Mouse (Mus musculus) T-helper 2 cell (primary cell): ENCODE measurements around the gene Cyp2s1.

Experiments
- in situ Hi-C: fragments of 300-600 bp; cut with MboI, MseI; formaldehyde crosslinking; loops from one replicate; pipeline ENCODE4 v1.15.1; 2025; ENCODE audit warnings: high pct_unique_total_duplicates

Gene Cyp2s1

GRCm38 (mm10) chr7:25781321-25781936 lies 35.3 kb downstream of the Cyp2s1 start:
- in situ Hi-C loops = no loop called here

DNA sequence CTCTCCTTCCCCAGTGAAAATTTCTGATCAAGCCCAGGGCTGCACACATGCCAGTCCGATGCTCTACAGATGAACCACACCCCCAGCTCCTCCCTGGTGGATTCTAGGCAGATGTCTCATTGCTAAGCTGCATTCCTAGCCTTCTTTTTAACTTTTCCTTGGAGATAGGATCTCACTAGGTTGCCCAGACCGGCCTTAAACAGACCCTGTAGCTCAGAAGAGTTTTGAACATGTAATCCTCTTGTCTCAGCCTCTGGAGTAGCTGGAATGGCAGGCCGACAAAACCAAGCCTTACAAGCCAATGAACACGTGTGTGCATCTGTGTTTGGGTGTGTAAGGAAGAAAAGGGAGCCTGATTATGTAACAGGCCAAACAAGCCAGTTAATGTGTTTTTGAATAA lies 36.0 kb downstream of the Cyp2s1 start:
- in situ Hi-C loops = no loop called here

GRCm38 (mm10) chr7:25780021-25780420 lies 36.7 kb downstream of the Cyp2s1 start:
- in situ Hi-C loops = no loop called here

DNA sequence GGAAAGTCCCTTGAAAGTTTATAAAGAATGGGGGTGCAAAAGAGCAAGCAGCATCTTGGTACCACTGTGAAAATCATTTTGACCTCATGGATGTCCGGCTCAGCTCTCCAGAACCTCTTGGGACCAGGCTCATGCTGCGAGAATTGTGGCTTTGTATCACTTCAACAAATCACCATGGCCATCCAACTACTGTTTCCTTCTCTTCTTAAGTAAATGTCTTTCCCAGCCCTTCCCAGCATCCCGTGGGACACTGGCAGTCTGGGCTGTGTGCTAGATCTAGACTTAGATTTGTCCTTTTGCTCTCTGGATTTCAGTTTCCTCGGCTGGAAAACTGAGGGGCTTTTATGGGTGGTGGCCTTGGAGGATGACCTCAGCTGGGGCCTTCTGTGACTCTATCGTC lies 48.5 kb downstream of the Cyp2s1 start:
- in situ Hi-C loops = no loop called here

DNA sequence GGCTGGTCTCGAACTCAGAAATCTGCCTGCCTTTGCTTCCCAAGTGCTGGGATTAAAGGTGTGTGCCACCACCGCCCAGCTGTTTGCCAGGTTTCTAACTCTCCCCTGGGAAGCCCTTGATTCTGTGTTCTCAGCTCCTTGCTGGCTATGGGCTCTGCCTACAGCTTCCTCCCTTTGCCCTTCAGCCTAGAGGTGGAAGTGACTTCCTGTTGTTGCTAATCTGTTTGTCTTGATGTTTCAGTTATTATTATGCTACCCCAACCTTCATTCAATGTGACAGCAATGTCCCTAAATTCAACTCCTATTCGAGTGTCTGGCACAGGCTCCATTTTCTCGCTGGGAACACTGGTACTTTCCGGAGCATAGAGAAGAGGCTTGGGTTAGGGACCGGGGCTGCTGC lies 50.6 kb downstream of the Cyp2s1 start:
- in situ Hi-C loops = no loop called here

DNA sequence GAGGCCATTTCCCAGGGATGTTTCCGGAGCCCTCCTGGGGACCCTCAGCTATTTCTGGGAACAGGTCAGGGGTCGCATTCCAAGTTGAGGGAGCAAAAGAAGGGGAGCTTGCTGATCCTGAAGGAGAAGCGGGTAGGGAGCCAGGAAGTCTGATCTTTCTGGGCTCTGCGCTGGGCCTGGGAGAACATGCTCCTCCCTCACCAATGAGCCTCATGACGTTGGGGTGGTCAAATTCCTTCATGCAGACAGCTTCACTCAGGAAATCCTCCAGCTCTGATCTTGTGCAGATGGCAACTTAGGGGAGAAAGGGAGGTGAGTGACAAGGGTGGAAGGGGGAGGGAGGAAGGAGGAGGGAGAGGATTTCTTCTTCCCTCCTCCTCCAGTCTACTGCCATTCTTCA lies 52.5 kb downstream of the Cyp2s1 start:
- in situ Hi-C loops = no loop called here

DNA sequence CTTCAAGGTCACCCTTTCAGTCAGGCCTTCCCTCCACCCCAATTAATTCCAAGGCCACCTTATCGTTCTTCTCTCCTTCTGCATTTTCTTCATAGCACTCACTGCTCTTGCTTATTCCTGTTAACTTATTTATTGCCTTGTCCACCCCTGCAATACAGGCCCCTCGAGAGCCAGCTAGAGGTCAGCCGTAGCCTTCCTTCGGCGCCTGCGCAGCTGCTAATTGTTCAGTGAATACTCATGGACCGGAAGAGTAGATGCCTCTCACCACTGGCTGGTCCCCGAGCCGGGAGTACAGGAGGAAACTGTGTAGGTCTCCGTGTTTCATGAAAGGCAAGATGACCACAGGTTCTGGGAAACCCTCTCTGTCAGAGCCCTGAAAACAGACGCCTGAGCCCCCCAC lies 53.0 kb downstream of the Cyp2s1 start:
- in situ Hi-C loops = no loop called here

DNA sequence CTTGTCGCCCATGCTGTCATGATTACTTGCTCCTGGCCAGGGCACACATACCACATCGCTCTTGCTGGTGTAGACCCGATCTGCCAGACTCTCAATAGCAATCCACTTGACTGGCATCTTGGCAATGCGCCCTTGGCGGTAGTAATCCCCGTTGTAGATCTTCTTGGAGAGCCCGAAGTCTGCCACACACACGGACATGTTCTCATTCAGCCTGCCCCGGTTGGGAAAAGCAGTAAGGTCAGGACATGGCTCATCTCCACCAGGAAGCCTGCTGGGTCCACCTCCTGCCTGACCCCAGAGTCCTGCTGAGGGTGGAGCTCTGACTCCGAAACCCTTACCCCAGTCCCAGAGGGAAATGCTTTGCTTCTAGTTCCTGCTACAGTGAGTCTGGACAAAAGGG lies 55.4 kb downstream of the Cyp2s1 start:
- in situ Hi-C loops = no loop called here

DNA sequence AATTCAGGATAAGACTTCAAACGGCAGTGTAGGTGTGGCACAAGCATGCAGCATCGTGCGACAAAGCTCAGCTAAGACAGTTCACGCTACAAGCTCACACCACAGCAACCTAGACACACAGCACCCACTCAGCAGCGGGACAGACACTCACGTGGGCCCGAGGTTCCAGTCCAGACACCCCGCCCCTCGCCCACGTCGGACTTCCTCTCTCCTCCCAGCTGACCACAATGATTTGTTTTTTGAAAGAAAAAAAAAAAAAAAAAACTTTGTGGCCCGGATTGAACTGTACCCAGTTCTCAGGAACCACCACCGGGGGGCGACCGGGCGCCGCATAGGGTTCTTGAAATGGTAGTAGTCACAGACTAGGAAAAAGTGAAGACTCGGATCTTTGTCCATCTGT lies 60.7 kb downstream of the Cyp2s1 start:
- in situ Hi-C loops = loop anchor here (5.0 to 10.0 kb wide), 2 partner anchors 51 to 1719 kb away; partner anchors contain the start of gene Sertad3

- in situ Hi-C loops = loop anchor here (5.0 to 10.0 kb wide), 2 partner anchors 52 to 1719 kb away; partner anchors contain the start of gene Sertad3
Observed at GRCm38 (mm10) chr7:25755468-25755833, 61.3 kb downstream of the Cyp2s1 start.

DNA sequence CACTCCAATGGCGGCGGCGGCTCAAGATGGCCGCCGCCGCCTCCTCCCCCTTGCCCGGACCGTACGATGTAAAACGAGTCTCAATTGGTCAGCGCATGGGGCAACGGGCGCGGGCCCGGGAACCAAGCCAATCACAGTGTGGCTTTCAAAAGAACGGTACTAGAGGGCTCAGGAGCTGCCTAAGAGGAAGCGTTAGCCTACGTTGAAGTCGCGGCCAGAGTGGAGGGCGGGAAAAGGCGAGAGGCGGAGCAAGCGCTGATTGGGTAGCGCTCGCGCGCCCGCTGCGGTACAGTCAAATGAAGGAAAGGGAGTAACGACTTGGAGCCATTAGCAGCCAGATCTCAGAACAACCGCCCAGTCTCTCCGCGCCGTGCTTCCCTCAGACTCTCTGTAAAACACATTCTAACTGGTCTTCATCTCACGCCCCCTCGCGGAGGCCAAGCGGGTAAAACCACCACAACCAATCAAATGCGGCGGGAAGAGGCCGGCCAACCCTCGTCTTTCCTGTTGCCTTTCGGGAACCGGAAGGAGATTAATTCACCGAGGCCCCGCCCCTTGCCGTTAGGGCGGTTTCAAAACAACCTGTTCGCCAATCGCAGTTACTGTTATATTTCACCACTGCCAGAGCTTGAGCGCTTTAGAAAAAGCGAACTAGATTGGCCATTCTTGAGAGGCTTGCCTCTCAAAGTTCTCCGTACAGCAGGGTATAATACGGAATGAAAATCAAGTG lies 61.8 kb downstream of the Cyp2s1 start, which contains the start of gene Hnrnpul1:
Hnrnpul1 (minus strand) TSS at position 20 of the 730 bp plus-strand sequence.
- in situ Hi-C loops = loop anchor here (5.0 to 10.0 kb wide), 2 partner anchors 52 to 1720 kb away; partner anchors contain the start of gene Sertad3

DNA sequence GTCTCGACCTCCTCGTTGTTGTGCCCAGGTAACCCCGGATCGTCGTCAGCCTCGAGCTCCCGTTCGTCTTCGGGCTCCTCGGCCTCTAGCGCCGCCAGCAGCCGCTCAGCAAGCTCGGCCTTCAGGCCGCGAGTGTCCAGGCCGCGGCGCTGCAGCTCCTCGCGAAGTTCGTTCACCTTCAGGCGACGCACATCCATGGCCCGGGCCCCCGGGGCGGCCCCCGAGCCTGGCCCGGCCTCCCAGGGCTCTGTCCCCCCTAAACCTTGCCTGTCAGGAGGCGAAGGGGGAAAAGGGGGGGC lies 62.3 kb downstream of the Cyp2s1 start:
- in situ Hi-C loops = loop anchor here (10.0 kb wide), 1 partner anchor 1720 kb away; the partner anchor contains the start of gene Sertad3

GRCm38 (mm10) chr7:25753643-25754438 lies 62.9 kb downstream of the Cyp2s1 start:
- in situ Hi-C loops = loop anchor here (10.0 kb wide), 1 partner anchor 1721 kb away; the partner anchor contains the start of gene Sertad3

DNA sequence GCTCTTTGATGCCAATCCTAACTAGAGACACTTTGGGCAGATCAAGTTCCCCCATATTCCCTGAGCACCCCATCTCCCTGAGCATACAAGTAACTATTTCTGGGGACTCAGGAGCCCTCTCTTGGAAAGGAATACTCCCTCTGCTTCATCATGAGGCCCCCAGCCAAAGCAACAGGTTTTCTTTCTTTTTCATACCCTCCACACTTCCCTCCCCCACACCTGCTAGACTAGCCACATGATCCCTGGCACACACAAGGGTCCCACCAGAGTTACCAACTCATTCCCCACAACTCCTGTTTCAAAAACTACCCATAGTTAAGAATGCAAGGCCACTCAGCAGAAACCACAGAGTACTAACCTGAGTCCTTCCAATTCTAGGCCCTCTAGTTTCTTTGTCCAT lies 63.6 kb downstream of the Cyp2s1 start:
- in situ Hi-C loops = loop anchor here (10.0 kb wide), 1 partner anchor 1722 kb away; the partner anchor contains the start of gene Sertad3
